Mouse (Mus musculus): ENCODE results near the gene Agpat3. TPM values are rescaled to one million over a fixed set of nuclear protein-coding genes. Genes with fewer than 3 reads are reported as not detected.

The Agpat3 gene
- polyA plus RNA-seq, 1 experiment, result 625 TPM

DNA sequence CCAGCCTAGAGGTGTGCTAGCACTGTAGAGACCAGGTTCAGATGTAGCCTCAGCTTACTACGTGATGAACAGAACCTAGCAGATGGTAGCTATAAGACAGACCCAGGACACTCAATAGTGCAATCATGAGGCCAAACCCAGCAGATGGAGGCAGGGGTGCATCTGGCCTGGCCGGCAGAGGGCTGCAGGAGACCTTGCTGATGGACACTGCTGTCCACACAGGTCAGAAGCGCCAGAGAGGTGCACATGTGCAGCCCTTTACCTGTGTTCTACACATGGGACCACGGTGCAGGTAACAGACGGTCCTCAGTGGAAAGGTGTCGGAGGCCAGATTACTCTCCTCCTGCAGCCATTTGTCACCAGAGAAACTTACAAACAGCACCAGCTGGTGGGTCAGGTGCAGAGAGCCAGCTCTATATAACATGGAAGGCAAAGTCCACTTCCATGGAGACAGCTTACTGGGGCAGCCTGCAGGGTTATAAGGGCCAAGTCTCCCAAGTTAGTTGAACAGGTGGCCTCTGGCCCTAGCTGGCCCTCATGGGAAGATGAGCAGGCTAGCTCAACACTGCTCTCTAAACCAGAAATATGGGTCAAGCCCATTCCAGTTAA, 27.6 kb downstream of the Agpat3 start:
- no peak for DNase-seq (ENCODE audit: low read depth)

- DNase-seq (ENCODE audit: low read depth), result no peak
Measured at GRCm38 (mm10) chr10:78323214-78323880, 28.9 kb downstream of the Agpat3 start.

GRCm38 (mm10) chr10:78322806-78323205, 29.5 kb downstream of the Agpat3 start:
- no peak for DNase-seq (ENCODE audit: low read depth)

DNA sequence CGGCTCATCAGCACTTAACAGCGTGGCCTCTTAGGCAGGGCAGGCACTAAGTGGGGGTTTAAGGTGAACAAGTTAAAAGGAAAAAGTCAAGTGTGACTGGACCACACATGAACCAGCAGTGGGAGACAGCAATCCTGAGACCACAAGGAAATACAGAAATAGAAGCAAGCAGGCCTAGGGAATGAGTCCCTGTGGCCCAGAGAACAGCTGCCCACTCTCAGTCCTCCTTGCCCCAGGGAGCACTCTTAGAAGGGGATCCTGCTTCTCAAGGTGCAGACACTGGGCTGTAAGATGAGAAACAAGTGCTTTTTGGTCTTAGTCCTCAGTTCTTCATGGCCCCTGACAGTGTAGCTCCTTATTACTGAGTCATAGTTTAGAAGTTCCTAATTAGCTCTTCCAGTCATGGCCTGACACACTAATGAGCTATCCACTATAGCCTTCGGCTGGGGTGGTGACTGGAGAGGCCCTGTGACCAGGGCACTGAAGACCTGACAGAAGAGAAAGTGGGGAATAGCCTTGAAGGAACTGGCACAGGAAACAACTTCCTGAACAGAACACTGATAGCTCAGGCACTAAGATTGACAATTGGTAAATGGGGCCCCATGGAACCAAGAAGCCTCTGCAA, 31.0 kb downstream of the Agpat3 start:
- no peak for DNase-seq (ENCODE audit: low read depth)

- DNase-seq (ENCODE audit: low read depth), result no peak
Measured at GRCm38 (mm10) chr10:78320526-78320925, 31.8 kb downstream of the Agpat3 start.

GRCm38 (mm10) chr10:78319940-78320339, 32.3 kb downstream of the Agpat3 start:
- no peak for DNase-seq (ENCODE audit: low read depth)

GRCm38 (mm10) chr10:78317270-78317923, 34.9 kb downstream of the Agpat3 start:
- DNase-seq (ENCODE audit: low read depth), result no peak

GRCm38 (mm10) chr10:78316228-78317087, 35.8 kb downstream of the Agpat3 start:
- DNase-seq (ENCODE audit: low read depth), result no peak

DNA sequence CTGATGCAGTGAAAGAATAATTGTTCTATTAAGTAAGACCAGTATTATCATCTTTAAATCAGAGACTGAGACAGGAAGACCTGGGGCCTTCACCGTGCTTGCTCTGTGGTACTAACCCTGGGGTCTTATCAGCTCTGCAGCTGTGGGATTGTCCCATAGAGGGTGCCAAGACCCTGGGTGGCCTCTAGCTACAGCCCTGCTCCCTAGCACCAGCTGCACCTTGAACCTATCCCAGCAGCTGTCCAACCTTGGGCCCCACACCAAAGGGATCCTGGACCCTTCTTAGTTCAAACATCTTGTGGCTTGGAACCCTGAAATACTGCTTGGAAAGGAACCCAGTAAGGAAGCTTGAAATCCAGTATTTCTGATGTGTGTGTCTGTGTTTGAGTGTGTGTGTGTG, 37.1 kb downstream of the Agpat3 start:
- no peak for DNase-seq (ENCODE audit: low read depth)

GRCm38 (mm10) chr10:78311886-78312635, 40.2 kb downstream of the Agpat3 start:
- no peak for DNase-seq (ENCODE audit: low read depth)

DNA sequence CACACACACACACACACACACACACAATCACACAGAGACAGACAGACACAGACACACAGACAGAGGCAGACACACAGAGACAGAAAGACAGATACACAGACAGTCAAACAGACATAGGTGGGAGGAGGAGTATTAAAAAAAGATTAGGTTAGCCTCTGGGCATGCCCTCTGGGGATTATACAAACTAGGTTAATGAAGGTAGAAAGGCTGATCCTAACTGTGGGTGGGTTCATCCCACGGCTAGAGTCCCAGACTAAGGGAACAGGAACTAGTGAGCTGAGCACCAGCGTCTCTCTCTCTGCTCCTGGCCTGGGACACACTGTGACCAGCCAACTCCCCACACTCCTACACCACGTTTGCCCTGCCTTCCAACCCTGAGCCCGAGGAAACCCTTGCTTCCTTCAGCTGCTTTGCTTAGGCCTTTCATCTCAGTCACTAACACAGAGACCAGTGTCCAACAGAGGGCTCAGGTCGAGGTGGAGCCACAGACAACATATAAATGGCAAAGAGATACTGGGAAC, 41.5 kb downstream of the Agpat3 start:
- DNase-seq (ENCODE audit: low read depth), result no peak

DNA sequence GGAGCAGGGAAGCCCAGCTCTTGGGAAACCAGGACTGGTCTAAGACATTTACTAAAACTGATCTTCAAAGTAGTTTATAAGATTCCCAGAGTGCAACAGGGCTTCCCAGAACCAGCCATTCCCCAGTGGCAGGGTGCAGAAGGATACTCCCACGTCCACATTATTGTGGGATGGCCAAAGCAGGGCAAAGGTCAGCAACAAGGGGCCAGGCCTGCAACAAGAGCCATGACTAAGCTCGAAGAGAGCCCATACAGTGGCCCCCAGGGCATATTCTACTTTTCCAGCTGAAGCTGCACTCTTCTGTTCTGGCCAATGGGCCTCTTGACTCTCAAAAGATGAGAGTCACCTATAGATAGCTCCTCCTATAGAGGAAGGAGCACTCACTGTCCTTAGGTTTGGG, 43.7 kb downstream of the Agpat3 start:
- DNase-seq (ENCODE audit: low read depth), result no peak

DNA sequence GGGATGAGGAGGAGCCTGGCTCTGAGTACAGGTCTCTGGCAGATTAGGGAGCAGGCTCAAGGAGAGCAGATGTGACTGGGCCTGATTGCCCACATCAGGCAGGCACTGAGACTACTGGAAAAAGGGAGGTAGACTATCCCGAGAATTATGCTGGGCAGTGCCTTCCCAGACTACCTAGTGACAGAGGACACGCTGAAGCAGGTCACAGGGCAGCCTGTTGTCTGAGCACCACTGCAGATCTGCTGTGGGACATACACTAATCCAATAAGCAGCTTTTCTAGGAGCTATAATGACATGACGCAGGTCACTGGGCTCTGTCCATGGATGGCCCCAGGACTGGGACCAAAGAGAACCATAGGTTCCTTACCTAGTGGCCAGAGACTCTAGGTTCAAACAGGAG, 44.9 kb downstream of the Agpat3 start:
- no peak for DNase-seq (ENCODE audit: low read depth)

DNA sequence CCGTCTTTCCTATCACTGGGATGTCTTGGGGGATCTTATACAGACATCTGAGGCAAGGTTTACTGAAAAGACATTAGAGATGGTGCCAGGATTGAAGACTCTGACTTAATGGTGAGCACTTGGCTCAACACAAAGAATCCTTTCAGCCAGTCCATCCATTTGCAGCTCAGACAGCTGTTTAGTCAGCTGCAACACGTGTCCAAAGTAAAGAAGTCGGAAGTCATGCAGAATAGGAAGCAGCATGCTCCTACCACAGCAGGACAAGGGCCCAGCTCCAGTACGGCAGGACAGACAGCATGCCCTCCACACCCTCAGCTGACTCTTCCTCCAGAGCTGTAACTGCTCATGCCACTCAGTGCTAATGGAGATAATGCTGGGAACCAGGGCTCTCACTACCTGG, 46.3 kb downstream of the Agpat3 start:
- no peak for DNase-seq (ENCODE audit: low read depth)

GRCm38 (mm10) chr10:78304996-78305395, 47.3 kb downstream of the Agpat3 start:
- DNase-seq (ENCODE audit: low read depth), result no peak

DNA sequence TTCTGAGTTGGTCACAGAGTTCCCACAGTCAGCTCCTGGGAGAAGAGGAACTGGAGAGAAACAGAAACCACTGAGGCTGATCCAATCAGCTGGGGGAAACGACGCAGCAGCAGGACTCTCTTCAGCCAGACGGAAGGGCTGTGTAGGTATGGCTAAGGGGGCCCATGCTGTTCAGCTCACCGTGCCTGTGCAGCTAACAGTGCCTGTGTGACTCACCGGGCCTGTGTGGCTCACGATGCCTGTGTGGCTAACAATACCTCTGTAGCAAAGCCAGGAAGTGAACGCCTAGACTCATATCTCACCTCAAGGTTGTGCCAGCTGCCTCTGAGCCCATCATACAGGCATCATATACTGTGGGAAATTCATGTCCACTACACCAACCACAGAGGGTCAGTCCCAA, 48.6 kb downstream of the Agpat3 start:
- no peak for DNase-seq (ENCODE audit: low read depth)

DNA sequence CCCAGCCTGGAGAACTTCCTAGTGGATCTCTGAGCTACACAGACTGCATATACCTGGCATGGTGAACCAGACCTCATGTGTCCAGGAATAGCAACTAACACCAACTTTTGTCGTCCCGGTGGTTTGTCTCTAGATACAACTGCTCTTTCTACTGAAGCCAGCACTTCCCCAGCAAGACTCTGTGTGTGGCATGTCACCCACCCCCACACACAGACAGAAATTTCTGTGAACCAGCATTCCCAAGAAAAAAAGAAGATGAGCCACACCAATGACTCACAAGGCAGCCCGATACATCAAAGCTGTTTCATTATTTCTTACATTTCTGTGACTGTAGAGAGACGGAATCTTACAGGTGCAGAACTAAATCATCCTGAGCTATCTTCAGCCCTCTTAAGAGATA, 52.2 kb downstream of the Agpat3 start:
- DNase-seq (ENCODE audit: low read depth), result no peak

DNA sequence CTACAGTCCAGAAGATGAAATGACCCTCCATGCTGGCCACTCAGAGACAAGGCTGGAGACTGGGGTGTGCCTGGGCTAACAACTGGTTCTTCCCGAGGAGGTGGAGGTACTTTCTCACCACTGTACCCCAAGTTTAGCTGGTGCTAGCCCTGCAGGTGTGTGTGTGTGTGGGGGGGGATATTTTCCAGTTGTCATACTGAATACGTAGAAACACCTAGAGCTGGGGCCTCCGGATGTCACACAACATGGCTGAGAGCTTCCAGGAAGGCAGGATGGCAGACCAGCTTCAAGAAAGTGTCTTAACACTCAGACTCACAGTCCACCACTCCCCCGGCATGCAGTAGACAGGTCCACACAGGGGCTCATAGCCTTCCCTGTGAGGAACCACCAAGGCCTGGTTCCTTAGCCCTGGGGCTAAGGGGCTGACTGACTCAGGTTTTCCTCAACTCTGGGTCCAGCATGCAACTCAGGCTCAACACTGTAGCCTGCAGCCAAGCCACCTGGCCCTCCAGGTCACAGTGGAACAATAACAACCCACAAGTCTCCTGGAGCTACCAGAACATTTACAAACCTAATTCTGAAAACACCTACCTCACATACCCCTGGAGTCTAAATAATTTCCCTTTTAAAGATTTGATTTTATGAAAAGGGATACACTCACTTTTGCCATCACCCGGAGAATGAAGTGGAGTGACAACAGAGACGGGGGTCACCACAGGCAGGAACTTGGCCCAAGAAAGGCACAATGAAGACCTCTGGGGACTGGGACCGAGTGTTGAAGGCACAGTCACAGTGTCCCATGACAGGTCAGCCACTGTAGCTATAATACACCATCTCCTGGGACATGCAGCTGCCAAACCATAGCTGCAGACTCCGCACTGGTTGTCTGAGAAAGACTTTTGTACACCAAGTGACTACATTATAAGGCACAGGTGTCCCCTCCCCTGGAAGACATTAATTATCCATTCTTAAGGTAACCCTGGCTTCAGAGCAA, 53.3 kb downstream of the Agpat3 start:
- DNase-seq (ENCODE audit: low read depth), result no peak
